Mouse (Mus musculus) intestine, postnatal 0 days (tissue): ENCODE data around the gene Tyro3. TPM values are rescaled to one million over a fixed set of nuclear protein-coding genes. Genes with fewer than 3 reads are reported as not detected.

Experiments used
- ATAC-seq: fragments of 200-750 bp; cut with Nextera tagmentation; 2 replicates; pipeline ENCODE4 v1.8.0; 2017; ENCODE audit warnings: mild to moderate bottlenecking, moderate TSS enrichment, moderate library complexity
- H3K27ac ChIP-seq: fragments of 300-500 bp; sonication (generic); 2 replicates; pipeline ENCODE4 v1.5.1; 2014; ENCODE audit warnings: mild to moderate bottlenecking, low read depth, low read length, moderate library complexity
- H3K27me3 ChIP-seq: fragments of 300-500 bp; sonication (generic); replicated peaks from 2 replicates; pipeline ENCODE4 v1.6.1; 2014; ENCODE audit warnings: low read length, mixed read lengths; ENCODE audit not compliant: control insufficient read depth, insufficient read depth
- H3K36me3 ChIP-seq: fragments of 300-500 bp; sonication (generic); 2 replicates; pipeline ENCODE4 v1.6.1; 2014; ENCODE audit warnings: mild to moderate bottlenecking, moderate library complexity; ENCODE audit not compliant: control insufficient read depth, insufficient read depth
- H3K4me1 ChIP-seq: fragments of 300-500 bp; sonication (generic); replicated peaks from 2 replicates; pipeline ENCODE4 v1.6.1; 2014; ENCODE audit warnings: antibody characterized with exemption, low read length, mixed read lengths; ENCODE audit not compliant: control insufficient read depth, insufficient read depth
- H3K4me2 ChIP-seq: fragments of 300-500 bp; sonication (generic); replicated peaks from 2 replicates; pipeline ENCODE4 v1.6.1; 2014; ENCODE audit warnings: low read depth, mild to moderate bottlenecking, moderate library complexity
- H3K4me3 ChIP-seq: fragments of 300-500 bp; sonication (generic); 2 replicates; pipeline ENCODE4 v1.5.1; 2014; ENCODE audit warnings: low read depth, low read length
- H3K9ac ChIP-seq: fragments of 300-500 bp; sonication (generic); 2 replicates; pipeline ENCODE4 v1.6.1; 2014; ENCODE audit warnings: mild to moderate bottlenecking, low read depth, low read length
- H3K9me3 ChIP-seq: fragments of 300-500 bp; sonication (generic); 2 replicates; pipeline ENCODE4 v1.6.1; 2016; ENCODE audit warnings: mixed run types; ENCODE audit not compliant: control insufficient read depth
- CTCF ChIP-seq: sonication (generic); IDR thresholded peaks from 2 replicates; pipeline ENCODE4 v1.5.1; 2016; ENCODE audit warnings: low read depth, mild to moderate bottlenecking, control low read depth, antibody characterized with exemption, moderate library complexity
- WGBS: fragments of 180-500 bp; shearing (Covaris S2); extraction: QIAGEN DNeasy Blood & Tissue Kit; methylation state at CpG from one replicate; pipeline ENCODE4 v1.1.7; 2014; 5-methylcytosine and 5-hydroxymethylcytosine counted together
- polyA plus RNA-seq: library from polyadenylated mRNA; unstranded; fragments of >200 nt; fragmentation: Nextera tagmentation; extraction: Ambion mirVana; gene quantifications from 2 replicates; pipeline ENCODE4 v1.2.1, GENCODE M21; 2015

Gene Tyro3
- polyA plus RNA-seq, 1 experiment from 2014 or later: 4.5 TPM

GRCm38 (mm10) chr2:119810890-119811289 is 13.4 kb downstream of the Tyro3 start:
- TF ChIP-seq CTCF: no peak
- no peaks in the 10 kb centered on the region for H3K9me3 ChIP-seq
- no peak for ATAC-seq
- 88% methylated on average over 12 of the region's 12 CpGs for WGBS
- H3K4me3 ChIP-seq: no peak overlapping the region
- H3K4me1 ChIP-seq: no peaks in the 10 kb centered on the region
- no peaks in the 10 kb centered on the region for H3K27me3 ChIP-seq
- H3K9ac ChIP-seq: no peak overlapping the region
- H3K4me2 ChIP-seq: no peak overlapping the region
- peaks cover 14% of the 10 kb centered on the region; the same call in 1 of the 2 replicates for H3K36me3 ChIP-seq
- H3K27ac ChIP-seq: no peak overlapping the region

DNA sequence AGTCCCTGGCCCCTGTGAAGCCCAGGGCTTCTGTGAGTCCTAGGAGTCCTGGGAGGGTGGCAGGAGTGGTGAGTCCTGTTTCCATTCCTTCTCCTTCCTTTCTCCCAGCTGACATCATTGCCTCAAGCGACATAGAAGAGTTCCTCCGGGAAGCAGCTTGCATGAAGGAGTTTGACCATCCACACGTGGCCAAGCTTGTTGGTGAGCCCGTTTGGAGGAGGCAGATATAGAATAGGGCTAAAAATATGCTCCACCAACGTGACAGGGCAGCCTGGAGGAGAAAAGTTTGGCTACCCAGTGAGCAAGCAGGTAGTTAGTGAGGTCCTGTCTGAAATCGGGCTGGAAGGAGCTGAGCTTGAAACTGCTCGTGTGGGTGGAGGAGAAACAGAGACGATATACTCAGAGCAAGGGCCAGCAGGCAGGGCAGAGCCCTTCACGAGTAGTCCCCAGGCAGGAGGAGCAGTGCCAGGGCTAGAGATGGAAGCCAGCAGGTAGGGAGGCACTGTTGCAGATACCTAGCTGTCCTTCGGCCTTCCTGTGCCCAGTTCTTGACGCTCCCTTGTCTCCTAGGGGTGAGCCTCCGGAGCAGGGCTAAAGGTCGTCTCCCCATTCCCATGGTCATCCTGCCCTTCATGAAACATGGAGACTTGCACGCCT is 14.1 kb downstream of the Tyro3 start:
- 91% methylated on average over 14 of the region's 14 CpGs for WGBS
- Histone ChIP-seq H3K27me3 (no peaks in the 10 kb centered on the region), H3K36me3 (peaks cover 14% of the 10 kb centered on the region; the same call in 1 of the 2 replicates), H3K4me2 (no peak overlapping the region), H3K4me1 (no peaks in the 10 kb centered on the region), H3K27ac (no peak overlapping the region), H3K4me3 (no peak overlapping the region), H3K9ac (no peak overlapping the region), H3K9me3 (no peaks in the 10 kb centered on the region)
- ATAC-seq: no peak
- no peak for TF ChIP-seq CTCF

DNA sequence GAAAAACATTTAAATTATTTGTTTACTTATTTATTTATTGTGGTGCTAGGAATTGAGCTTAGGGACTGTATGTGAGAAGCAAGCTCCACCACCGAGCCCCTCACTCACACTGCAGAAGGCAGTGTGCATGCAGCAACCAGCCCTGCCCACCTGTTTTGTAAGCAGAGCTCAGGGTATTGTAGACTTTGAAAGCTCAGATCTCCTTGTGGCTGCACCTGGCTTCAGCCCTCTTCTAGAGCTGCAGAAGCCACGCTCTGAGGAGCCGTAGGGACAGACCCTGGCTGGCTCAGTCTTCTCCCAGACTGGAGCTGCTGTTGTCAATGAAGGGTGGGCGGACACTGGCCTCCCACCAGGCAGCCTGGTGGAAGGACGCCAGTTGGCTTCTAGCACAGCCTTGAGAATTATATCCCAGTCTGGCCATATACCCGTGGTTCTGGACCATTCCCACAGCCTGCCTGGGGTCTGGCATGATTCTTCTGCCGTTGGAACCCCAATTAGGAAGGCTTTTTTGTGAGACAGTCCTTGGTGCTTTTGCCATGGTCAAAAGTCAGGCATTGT is 16.9 kb downstream of the Tyro3 start:
- ATAC-seq: no peak
- no peak for TF ChIP-seq CTCF
- Histone ChIP-seq H3K27ac (no peak overlapping the region), H3K4me2 (no peak overlapping the region), H3K9ac (no peak overlapping the region), H3K27me3 (no peaks in the 10 kb centered on the region), H3K4me1 (no peaks in the 10 kb centered on the region), H3K9me3 (no peaks in the 10 kb centered on the region), H3K36me3 (peaks cover 14% of the 10 kb centered on the region; the same call in 1 of the 2 replicates), H3K4me3 (no peak overlapping the region)
- 74% methylated on average over 7 of the region's 7 CpGs for WGBS

GRCm38 (mm10) chr2:119816611-119817010 is 19.1 kb downstream of the Tyro3 start:
- no peak for ATAC-seq
- WGBS: 94% methylated on average over 13 of the region's 13 CpGs
- H3K9ac ChIP-seq: no peak overlapping the region
- H3K27me3 ChIP-seq: no peaks in the 10 kb centered on the region
- H3K9me3 ChIP-seq: no peaks in the 10 kb centered on the region
- no peak overlapping the region for H3K4me2 ChIP-seq
- H3K36me3 ChIP-seq: peaks cover 3% of the 10 kb centered on the region; the same call in 1 of the 2 replicates
- H3K27ac ChIP-seq: no peak overlapping the region
- no peak overlapping the region for H3K4me3 ChIP-seq
- TF ChIP-seq CTCF: no peak
- no peaks in the 10 kb centered on the region for H3K4me1 ChIP-seq

DNA sequence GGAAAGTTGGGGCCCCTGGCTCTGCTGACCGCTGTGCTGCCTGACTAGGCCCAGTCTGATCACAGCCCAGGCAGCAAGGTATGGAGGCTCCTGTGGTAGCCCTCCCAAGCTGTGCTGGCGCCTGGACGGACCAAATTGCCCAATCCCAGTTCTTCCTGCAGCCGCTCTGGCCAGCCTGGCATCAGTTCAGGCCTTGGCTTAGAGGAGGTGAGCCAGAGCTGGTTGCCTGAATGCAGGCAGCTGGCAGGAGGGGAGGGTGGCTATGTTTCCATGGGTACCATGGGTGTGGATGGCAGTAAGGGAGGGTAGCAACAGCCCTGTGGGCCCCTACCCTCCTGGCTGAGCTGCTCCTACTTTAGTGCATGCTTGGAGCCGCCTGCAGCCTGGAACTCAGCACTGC is 19.5 kb downstream of the Tyro3 start:
- Histone ChIP-seq H3K27ac (no peak overlapping the region), H3K9me3 (no peaks in the 10 kb centered on the region), H3K4me3 (no peak overlapping the region), H3K27me3 (no peaks in the 10 kb centered on the region), H3K4me2 (no peak overlapping the region), H3K36me3 (no peaks in the 10 kb centered on the region), H3K4me1 (no peaks in the 10 kb centered on the region), H3K9ac (no peak overlapping the region)
- ATAC-seq: no peak
- WGBS: 79% methylated on average over 5 of the region's 5 CpGs
- TF ChIP-seq CTCF: no peak

DNA sequence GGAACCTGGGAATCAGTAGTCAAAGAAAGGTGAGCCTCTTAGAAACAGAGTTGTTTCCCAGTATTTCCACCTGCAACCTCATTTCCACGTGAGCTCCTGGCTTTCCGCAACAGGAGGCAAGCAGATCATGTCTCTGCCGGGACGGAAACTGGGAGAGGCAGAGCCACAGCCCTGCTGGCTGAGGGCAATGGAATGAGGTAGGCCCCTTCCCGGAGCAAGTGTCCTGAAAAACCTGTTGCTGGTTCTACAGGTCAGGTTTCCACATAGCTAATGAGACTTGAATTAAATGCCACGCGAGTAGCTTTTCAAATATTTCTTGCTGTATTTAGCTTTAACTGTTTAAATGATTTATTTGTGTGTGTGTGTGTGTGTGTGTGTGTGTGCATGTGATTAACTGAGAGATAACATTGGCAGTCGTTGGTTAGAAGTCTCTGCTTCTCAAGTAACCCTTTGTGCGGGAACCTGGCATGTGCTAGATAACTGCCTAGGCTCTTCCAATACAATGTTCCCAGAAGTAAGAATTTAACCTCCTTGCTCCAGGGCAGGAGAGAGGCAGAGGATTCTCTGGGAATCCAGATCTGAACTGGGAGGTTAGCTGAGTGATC is 21.2 kb downstream of the Tyro3 start:
- TF ChIP-seq CTCF: no peak
- no peak overlapping the region for H3K27ac ChIP-seq
- no peak overlapping the region; the same call in 1 of the 2 replicates for H3K4me2 ChIP-seq

More for the DNA sequence above, 21.2 kb downstream of the Tyro3 start:
- Histone ChIP-seq H3K9me3 (no peaks in the 10 kb centered on the region), H3K9ac (no peak overlapping the region), H3K4me1 (no peaks in the 10 kb centered on the region), H3K27me3 (no peaks in the 10 kb centered on the region), H3K4me3 (no peak overlapping the region), H3K36me3 (no peaks in the 10 kb centered on the region)
- 24% methylated on average over 9 of the region's 9 CpGs for whole genome bisulfite sequencing
- no peak for ATAC-seq
